Mouse (Mus musculus): ENCODE results near the gene Ano2. TPM values are rescaled to one million over a fixed set of nuclear protein-coding genes. Genes with fewer than 3 reads are reported as not detected.
A peak's percentile ranks its signal among the peaks of the same experiment; 100 is the strongest.

Gene Ano2
- polyA plus RNA-seq, 1 experiment from 2014 or later = 0.54 TPM

DNA sequence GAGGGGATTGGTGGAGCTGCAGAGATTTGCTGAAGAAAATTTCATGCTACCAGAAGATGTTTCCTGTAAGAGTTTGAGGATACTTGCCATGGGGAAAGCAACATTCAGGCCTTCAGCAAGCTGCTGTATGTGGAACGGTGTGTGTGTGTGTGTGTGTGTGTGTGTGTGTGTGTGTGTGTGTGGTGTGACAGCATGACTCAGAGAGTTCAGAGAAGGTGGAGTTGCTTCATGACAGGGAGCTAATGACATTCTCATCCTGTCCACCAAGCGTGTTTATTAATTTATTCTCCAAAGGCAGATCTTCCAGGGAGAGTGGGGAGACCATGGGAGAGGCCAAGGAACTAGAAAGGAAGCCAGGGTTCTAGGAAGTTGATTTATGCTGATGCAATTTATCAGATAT, 26.3 kb upstream of the Ano2 start:
- 82% methylated on average over 2 of the region's 2 CpGs for WGBS
- Histone ChIP-seq H3K4me3 (ENCODE audit: low read depth, low read length) (no peak overlapping the region), H3K27ac (ENCODE audit: low read length) (no peak overlapping the region), H3K4me1 (ENCODE audit: control insufficient read depth, insufficient read depth, low read length) (no peaks in the 10 kb centered on the region), H3K4me2 (ENCODE audit: low read length) (no peak overlapping the region), H3K27me3 (ENCODE audit: control insufficient read depth, insufficient read depth, low read depth, low read length) (no peaks in the 10 kb centered on the region), H3K36me3 (ENCODE audit: control insufficient read depth, insufficient read depth, low read length) (no peaks in the 10 kb centered on the region), H3K9ac (ENCODE audit: low read depth, low read length) (no peak overlapping the region), H3K9me3 (replicated peaks; ENCODE audit: control insufficient read depth, low read length, poor library complexity, severe bottlenecking) (no peaks in the 10 kb centered on the region)
- ATAC-seq = no peak

DNA sequence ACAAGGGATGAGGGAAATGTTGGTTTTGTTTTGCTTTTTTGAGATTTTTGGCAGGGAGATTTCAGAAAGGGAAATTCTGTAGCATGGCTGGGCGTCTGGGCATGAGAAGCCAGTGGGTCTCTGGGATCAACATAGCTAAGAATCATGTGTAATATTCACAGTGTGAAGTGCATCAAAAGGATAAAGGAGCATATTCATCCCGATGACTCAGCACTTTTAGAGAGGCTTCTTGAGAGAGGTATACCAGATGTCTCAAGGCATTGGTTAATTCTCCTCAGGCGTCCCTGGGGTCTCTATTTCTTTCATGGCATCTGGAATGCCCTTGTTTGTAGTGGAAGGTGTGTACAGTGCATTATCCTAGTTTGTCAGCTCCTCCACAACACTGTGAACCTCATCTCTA, 18.4 kb upstream of the Ano2 start:
- 90% methylated on average over 3 of the region's 3 CpGs for WGBS
- ATAC-seq = no peak
- H3K9me3 ChIP-seq (replicated peaks; ENCODE audit: control insufficient read depth, low read length, poor library complexity, severe bottlenecking) = no peaks in the 10 kb centered on the region
- H3K4me2 ChIP-seq (ENCODE audit: low read length) = no peak overlapping the region
- no peaks in the 10 kb centered on the region for H3K4me1 ChIP-seq (ENCODE audit: control insufficient read depth, insufficient read depth, low read length)
- H3K9ac ChIP-seq (ENCODE audit: low read depth, low read length) = no peak overlapping the region
- no peaks in the 10 kb centered on the region for H3K36me3 ChIP-seq (ENCODE audit: control insufficient read depth, insufficient read depth, low read length)
- no peaks in the 10 kb centered on the region for H3K27me3 ChIP-seq (ENCODE audit: control insufficient read depth, insufficient read depth, low read depth, low read length)
- no peak overlapping the region for H3K27ac ChIP-seq (ENCODE audit: low read length)
- no peak overlapping the region for H3K4me3 ChIP-seq (ENCODE audit: low read depth, low read length)

DNA sequence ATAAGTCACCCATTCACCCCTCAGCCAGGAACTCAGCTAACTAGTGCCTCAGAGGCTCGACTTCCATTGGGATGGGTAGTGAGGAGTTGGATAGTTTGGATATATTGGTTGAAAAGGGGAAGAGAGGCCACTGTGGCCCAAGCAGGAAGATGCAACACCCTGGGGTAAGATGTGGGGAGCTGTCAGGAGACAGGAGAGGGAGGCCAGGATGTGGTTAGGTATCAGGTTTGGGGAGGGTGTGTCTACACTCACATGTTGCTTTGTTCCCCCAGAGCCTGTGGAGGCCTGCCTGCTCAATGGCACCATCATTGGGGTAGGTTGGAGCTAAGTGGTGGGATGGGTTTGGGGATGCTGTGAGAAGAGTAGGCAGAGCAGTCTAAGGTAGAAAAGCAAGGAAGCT, 11.7 kb upstream of the Ano2 start:
- Histone ChIP-seq H3K9me3 (replicated peaks; ENCODE audit: control insufficient read depth, low read length, poor library complexity, severe bottlenecking) (no peaks in the 10 kb centered on the region), H3K27ac (ENCODE audit: low read length) (no peak overlapping the region), H3K9ac (ENCODE audit: low read depth, low read length) (no peak overlapping the region), H3K4me3 (ENCODE audit: low read depth, low read length) (no peak overlapping the region), H3K4me1 (ENCODE audit: control insufficient read depth, insufficient read depth, low read length) (no peaks in the 10 kb centered on the region), H3K4me2 (ENCODE audit: low read length) (no peak overlapping the region), H3K36me3 (ENCODE audit: control insufficient read depth, insufficient read depth, low read length) (no peaks in the 10 kb centered on the region), H3K27me3 (ENCODE audit: control insufficient read depth, insufficient read depth, low read depth, low read length) (no peaks in the 10 kb centered on the region)
- WGBS = 71% methylated on average over 1 of the region's 1 CpGs
- ATAC-seq = no peak

DNA sequence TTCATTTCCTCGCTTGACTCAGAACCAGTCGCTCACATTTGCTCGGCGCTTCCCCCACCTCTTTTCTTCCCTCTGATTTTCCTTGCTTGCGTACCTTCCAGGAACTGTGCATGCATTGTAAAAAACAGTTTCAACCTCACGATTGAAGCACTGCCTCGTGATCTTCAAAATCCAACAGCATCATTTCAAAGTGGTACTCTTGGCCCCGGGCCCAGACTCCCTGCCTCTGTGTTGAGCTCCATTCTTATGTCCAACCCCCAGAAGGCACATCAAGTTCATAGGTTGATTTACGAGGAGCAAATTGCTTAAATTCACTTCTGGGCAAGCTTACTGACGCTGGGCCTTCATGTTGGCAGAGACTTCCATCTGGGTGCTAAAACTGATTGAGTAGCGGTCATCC, 9.6 kb upstream of the Ano2 start:
- H3K9me3 ChIP-seq (replicated peaks; ENCODE audit: control insufficient read depth, low read length, poor library complexity, severe bottlenecking) = no peaks in the 10 kb centered on the region
- no peak overlapping the region for H3K4me3 ChIP-seq (ENCODE audit: low read depth, low read length)
- no peaks in the 10 kb centered on the region for H3K36me3 ChIP-seq (ENCODE audit: control insufficient read depth, insufficient read depth, low read length)
- WGBS = 81% methylated on average over 11 of the region's 11 CpGs
- no peak for ATAC-seq
- H3K27me3 ChIP-seq (ENCODE audit: control insufficient read depth, insufficient read depth, low read depth, low read length) = no peaks in the 10 kb centered on the region
- H3K27ac ChIP-seq (ENCODE audit: low read length) = no peak overlapping the region
- H3K4me2 ChIP-seq (ENCODE audit: low read length) = no peak overlapping the region
- H3K4me1 ChIP-seq (ENCODE audit: control insufficient read depth, insufficient read depth, low read length) = no peaks in the 10 kb centered on the region
- H3K9ac ChIP-seq (ENCODE audit: low read depth, low read length) = no peak overlapping the region

DNA sequence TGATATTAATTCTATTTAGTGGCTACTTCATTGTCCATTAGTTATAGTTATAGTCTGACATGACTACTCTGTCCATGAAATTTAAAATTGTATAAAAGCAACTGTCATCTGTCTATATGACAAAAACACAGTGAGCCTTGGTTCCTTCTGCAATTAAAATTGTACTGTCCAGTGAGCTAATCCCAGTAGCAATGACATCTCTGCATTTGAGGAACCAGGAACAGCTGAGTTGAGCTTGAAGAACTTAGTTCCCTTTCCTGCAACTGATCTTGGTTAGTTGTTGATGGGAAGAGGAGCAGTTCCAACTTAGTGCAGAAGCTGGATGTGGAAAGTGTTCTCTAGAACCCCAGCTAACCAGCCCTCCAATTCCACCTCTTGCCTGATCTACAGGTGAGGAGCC, 4.8 kb upstream of the Ano2 start:
- Histone ChIP-seq H3K36me3 (ENCODE audit: control insufficient read depth, insufficient read depth, low read length) (no peaks in the 10 kb centered on the region), H3K4me3 (ENCODE audit: low read depth, low read length) (no peak overlapping the region), H3K9ac (ENCODE audit: low read depth, low read length) (no peak overlapping the region), H3K9me3 (replicated peaks; ENCODE audit: control insufficient read depth, low read length, poor library complexity, severe bottlenecking) (no peaks in the 10 kb centered on the region), H3K27me3 (ENCODE audit: control insufficient read depth, insufficient read depth, low read depth, low read length) (no peaks in the 10 kb centered on the region), H3K4me2 (ENCODE audit: low read length) (no peak overlapping the region), H3K4me1 (ENCODE audit: control insufficient read depth, insufficient read depth, low read length) (peaks cover 6% of the 10 kb centered on the region), H3K27ac (ENCODE audit: low read length) (no peak overlapping the region)
- no peak for ATAC-seq

DNA sequence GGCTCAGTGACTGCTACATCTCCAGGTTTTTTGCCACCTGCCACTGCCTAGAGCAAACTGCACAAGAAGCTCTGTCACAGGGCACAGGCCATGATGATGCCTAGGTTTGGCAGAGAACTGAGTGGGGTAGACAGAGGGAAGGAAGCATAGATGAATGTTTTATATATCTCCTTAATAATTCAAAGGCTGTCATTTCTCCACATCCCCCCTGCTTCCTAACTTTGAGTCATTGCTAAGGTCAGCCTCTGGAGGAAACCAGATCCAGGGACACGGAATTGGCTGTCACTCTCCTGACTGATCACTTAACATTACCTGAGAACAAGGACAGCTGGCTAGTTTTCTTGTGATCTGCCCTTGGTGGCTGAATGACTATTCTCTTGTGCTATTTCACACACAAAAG, 2.2 kb upstream of the Ano2 start:
- H3K9me3 ChIP-seq (replicated peaks; ENCODE audit: control insufficient read depth, low read length, poor library complexity, severe bottlenecking) = no peaks in the 10 kb centered on the region
- WGBS = 60% methylated on average over 1 of the region's 1 CpGs
- H3K4me1 ChIP-seq (ENCODE audit: control insufficient read depth, insufficient read depth, low read length) = peaks cover 9% of the 10 kb centered on the region
- no peak for ATAC-seq
- H3K4me2 ChIP-seq (ENCODE audit: low read length) = no peak overlapping the region
- H3K36me3 ChIP-seq (ENCODE audit: control insufficient read depth, insufficient read depth, low read length) = no peaks in the 10 kb centered on the region
- H3K27ac ChIP-seq (ENCODE audit: low read length) = no peak overlapping the region
- no peak overlapping the region for H3K4me3 ChIP-seq (ENCODE audit: low read depth, low read length)
- no peaks in the 10 kb centered on the region for H3K27me3 ChIP-seq (ENCODE audit: control insufficient read depth, insufficient read depth, low read depth, low read length)
- H3K9ac ChIP-seq (ENCODE audit: low read depth, low read length) = no peak overlapping the region

DNA sequence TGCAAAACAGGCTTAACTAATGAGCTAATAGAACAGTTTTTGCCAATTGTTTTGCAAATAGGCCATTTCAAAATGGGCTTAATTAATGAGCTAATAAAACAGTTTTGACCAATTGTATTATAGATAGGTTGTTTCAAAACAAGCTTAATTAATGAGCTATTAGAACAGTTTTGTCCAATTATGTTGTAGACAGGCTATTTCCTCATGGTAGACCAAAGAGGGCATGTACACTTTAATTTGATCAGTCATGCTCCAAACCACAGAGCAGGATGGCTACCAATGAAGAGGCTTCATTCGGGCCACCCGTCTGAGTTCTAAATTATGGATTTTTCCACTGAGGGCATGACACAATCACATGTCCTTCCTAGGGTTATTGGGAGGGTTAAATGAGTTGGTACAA, 10.9 kb downstream of the Ano2 start:
- no peak overlapping the region for H3K9ac ChIP-seq (ENCODE audit: low read depth, low read length)
- H3K4me1 ChIP-seq (ENCODE audit: control insufficient read depth, insufficient read depth, low read length) = no peaks in the 10 kb centered on the region
- no peak for ATAC-seq
- H3K27ac ChIP-seq (ENCODE audit: low read length) = no peak overlapping the region
- no peaks in the 10 kb centered on the region for H3K27me3 ChIP-seq (ENCODE audit: control insufficient read depth, insufficient read depth, low read depth, low read length)
- WGBS = 88% methylated on average over 2 of the region's 2 CpGs
- no peaks in the 10 kb centered on the region for H3K9me3 ChIP-seq (replicated peaks; ENCODE audit: control insufficient read depth, low read length, poor library complexity, severe bottlenecking)
- no peak overlapping the region for H3K4me2 ChIP-seq (ENCODE audit: low read length)
- H3K36me3 ChIP-seq (ENCODE audit: control insufficient read depth, insufficient read depth, low read length) = no peaks in the 10 kb centered on the region
- H3K4me3 ChIP-seq (ENCODE audit: low read depth, low read length) = no peak overlapping the region

DNA sequence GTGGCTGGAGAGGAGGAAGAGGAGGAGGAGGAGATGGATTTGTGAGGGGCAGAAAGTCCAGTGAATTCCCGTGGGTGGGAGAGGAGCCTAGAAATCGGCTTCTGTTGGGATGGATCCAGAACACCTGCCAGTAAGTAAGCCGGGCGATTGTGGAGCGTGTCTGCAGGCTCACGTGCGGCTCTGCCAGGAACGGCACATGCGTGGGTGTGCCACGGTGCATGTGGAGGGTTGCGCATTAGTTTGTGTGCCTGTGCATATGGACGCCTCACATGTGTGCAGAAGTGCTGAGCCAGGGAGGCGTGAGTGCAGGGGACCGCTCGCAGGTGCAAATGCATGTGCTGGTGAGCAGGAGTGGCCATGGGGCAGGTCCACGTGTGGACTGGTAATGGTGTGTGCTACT, 21.0 kb downstream of the Ano2 start:
- Histone ChIP-seq H3K4me2 (ENCODE audit: low read length) (no peak overlapping the region), H3K36me3 (ENCODE audit: control insufficient read depth, insufficient read depth, low read length) (no peaks in the 10 kb centered on the region), H3K4me1 (ENCODE audit: control insufficient read depth, insufficient read depth, low read length) (no peaks in the 10 kb centered on the region), H3K27ac (ENCODE audit: low read length) (no peak overlapping the region), H3K4me3 (ENCODE audit: low read depth, low read length) (no peak overlapping the region), H3K9me3 (replicated peaks; ENCODE audit: control insufficient read depth, low read length, poor library complexity, severe bottlenecking) (no peaks in the 10 kb centered on the region), H3K9ac (ENCODE audit: low read depth, low read length) (no peak overlapping the region), H3K27me3 (ENCODE audit: control insufficient read depth, insufficient read depth, low read depth, low read length) (no peaks in the 10 kb centered on the region)
- WGBS = 89% methylated on average over 16 of the region's 16 CpGs
- ATAC-seq = no peak

DNA sequence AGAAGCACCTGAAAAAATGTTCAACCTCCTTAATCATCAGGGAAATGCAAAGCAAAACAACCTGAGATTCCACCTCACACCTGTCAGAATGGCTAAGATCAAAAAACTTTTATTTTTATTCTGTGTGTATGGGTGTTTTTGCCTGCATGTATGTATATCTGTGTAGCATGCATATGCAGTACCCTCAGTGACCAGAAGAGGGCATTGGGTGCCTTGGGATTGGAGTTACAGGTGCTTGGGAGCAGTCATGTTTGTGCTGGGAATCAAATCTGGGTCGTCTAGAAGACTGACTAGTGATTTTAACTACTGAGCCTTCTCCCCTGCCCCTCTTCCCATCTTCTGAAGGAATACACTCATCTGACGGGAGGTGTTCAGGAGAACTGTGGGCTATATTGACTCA, 36.2 kb downstream of the Ano2 start:
- Histone ChIP-seq H3K27me3 (ENCODE audit: control insufficient read depth, insufficient read depth, low read depth, low read length) (no peaks in the 10 kb centered on the region), H3K27ac (ENCODE audit: low read length) (no peak overlapping the region), H3K4me3 (ENCODE audit: low read depth, low read length) (no peak overlapping the region), H3K36me3 (ENCODE audit: control insufficient read depth, insufficient read depth, low read length) (no peaks in the 10 kb centered on the region), H3K9ac (ENCODE audit: low read depth, low read length) (no peak overlapping the region), H3K9me3 (replicated peaks; ENCODE audit: control insufficient read depth, low read length, poor library complexity, severe bottlenecking) (no peaks in the 10 kb centered on the region), H3K4me2 (ENCODE audit: low read length) (no peak overlapping the region), H3K4me1 (ENCODE audit: control insufficient read depth, insufficient read depth, low read length) (no peaks in the 10 kb centered on the region)
- ATAC-seq = no peak
- 80% methylated on average over 2 of the region's 2 CpGs for WGBS

DNA sequence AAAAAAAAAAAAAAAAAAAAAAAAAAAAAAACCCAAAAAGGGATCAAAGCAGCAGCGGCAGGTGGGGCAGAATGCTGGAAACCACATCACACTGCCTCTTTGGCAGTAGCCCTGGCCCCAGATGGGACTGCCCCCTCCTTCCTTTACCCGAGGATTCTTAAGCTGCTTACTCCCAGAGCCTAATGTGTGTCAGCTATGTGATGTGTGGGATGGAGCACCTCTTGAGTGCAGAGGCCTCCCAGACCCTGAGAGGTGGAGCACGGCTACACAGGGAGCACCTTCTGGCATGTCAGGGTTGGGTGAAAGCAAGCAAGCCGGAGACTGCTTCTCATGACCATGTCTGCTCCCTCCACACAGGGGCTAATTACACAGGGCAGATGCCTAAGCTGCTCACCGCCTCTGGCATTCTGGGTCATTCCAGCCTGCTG, 37.3 kb downstream of the Ano2 start:
- Histone ChIP-seq H3K27me3 (ENCODE audit: control insufficient read depth, insufficient read depth, low read depth, low read length) (no peaks in the 10 kb centered on the region), H3K4me1 (ENCODE audit: control insufficient read depth, insufficient read depth, low read length) (no peaks in the 10 kb centered on the region), H3K9me3 (replicated peaks; ENCODE audit: control insufficient read depth, low read length, poor library complexity, severe bottlenecking) (no peaks in the 10 kb centered on the region), H3K36me3 (ENCODE audit: control insufficient read depth, insufficient read depth, low read length) (no peaks in the 10 kb centered on the region), H3K4me2 (ENCODE audit: low read length) (no peak overlapping the region), H3K27ac (ENCODE audit: low read length) (no peak overlapping the region), H3K4me3 (ENCODE audit: low read depth, low read length) (no peak overlapping the region), H3K9ac (ENCODE audit: low read depth, low read length) (no peak overlapping the region)
- 34% methylated on average over 5 of the region's 5 CpGs for WGBS
- ATAC-seq = 0 out of 2 replicates have a peak, but pooled peaks have one; percentile 32
